Mouse (Mus musculus): ENCODE data around the gene Sgce. TPM values are rescaled to one million over a fixed set of nuclear protein-coding genes. Genes with fewer than 3 reads are reported as not detected.
"Not testable (repeated sequence)": the region's sequence is repeated elsewhere in the genome, so short reads cannot be mapped to it uniquely, and the experiment has no call there.

The Sgce gene
- 10 to 100 TPM; 33.0 to 37.0 (median 35.7) TPM for total RNA-seq (2022)

DNA sequence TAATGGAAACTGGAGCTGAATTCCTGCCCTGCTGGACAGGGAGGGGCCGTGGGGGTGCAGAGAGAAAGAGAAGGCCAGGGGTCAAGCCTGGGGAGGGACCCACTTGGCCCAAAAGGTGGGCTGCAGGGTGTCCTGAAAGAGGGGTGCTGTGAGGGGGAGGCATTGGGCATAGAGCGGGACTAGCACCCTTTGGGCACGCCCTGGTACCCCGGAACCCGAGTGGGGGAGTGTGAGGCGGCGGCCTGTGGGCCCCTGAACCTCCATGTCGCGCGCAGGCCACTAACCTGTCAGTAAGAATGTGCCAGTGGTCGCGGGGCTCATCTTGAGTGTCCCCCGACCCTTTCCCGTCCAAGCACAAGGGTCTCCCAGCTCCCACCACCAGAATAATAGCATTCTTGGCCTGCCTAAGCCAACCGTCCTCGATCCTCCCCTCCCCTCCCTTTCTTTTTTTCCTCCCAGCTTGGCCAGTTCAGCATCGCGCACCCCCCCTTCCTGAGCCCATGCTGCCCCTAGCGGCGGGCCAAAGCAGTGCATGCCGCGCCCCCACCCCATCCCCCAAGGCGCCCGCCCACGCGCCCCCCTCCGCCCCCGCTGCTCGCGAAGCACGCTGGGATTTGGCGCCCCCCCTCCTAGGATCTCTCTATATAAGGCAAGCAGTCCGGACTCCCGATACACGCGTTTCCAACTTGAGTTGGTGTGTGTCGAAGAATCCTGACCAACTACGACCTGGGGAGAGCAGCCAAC is at the start of gene Sgce, which contains the start of gene Peg10:
TSS of gene Sgce (minus strand) at position 512 of the 744 bp plus-strand sequence.
TSS of gene Peg10 (plus strand) at position 611 of the 744 bp plus-strand sequence.
- peak; percentile 36 to 51 for DNase-seq (ENCODE audit: low spot score in 2 of 2)

DNA sequence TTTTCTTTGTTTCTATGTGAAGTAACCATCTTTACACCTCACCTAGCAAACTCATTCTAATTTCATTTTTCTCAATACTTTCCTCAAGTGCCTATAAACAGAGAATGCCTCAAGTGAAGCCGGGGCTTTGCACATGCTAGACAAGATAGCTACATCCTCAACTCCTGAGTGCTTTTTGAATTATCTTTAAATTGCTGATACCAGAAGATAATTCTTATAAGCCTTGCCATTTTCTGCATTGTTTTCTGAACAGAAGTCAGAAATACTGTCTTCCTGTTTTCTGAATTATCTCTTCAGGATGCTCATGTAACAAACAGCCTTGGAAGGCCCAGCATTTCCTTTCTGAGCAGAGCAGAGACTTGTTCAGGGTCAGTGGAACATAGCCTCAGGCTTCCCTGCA is 49.3 kb upstream of the Sgce start:
- no peak for DNase-seq (ENCODE audit: low spot score in 2 of 2)

DNA sequence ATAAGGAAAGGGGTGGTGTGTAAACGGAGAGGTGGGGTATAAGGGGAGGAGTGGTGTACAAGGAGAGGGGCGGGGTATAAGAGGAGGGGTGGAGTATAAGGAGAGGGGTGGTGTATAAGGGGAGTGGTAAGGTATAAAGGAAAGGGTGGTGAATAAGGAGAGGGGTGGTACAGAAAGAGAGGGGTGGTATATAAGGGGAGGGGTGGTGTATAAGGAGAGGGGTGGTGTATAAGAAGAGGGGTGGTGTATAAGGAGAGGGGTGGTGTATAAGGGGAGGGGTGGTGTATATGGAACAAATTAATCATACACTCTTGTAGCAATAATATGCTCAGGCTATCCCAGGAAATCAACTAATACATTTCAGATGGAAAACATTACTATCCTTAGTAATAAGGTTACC is 15.2 kb upstream of the Sgce start:
- no peak for DNase-seq (ENCODE audit: low spot score in 2 of 2)

DNA sequence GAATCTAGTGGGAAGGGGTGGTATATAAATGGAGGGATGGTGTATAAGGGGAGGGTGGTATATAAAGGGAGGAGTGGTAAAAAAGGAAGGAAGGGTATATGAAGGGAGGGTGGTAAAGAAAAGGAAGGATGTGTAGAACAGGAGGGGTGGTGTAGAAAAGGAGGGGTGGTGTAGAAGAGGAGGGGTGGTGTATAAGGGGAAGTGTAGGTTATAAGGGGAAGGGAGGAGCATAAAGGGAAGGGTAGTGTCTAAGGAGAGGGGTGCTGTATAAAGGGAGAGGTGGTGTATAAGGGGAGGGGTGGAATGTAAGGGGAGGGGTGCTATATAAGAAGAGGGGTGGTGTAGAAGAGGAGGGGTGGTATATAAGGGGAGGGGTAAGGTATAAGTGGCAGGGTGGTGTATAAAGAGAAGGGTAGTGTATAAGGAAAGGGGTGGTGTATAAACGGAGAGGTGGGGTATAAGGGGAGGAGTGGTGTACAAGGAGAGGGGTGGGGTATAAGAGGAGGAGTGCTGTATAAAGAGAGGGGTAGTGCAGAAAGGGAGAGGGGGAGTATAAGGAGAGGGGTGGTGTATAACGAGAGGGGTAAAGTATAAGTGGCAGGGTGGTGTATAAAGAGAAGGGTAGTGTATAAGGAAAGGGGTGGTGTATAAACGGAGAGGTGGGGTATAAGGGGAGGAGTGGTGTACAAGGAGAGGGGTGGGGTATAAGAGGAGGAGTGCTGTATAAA is 14.6 kb upstream of the Sgce start:
- DNase-seq (ENCODE audit: low spot score in 2 of 2): not testable (repeated sequence)

DNA sequence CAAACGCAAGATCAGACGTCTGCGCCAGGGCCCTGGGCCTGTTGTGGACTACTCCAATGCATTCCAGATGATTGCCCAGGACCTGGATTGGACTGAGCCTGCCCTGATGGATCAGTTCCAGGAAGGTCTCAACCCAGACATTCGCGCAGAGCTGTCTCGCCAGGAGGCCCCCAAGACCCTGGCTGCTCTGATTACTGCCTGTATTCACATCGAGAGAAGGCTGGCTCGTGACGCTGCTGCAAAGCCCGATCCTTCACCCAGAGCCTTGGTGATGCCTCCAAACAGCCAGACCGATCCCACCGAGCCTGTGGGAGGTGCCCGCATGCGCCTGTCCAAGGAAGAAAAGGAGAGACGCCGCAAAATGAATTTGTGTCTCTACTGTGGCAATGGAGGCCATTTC is 7.9 kb upstream of the Sgce start:
- DNase-seq (ENCODE audit: low spot score in 2 of 2): no peak

DNA sequence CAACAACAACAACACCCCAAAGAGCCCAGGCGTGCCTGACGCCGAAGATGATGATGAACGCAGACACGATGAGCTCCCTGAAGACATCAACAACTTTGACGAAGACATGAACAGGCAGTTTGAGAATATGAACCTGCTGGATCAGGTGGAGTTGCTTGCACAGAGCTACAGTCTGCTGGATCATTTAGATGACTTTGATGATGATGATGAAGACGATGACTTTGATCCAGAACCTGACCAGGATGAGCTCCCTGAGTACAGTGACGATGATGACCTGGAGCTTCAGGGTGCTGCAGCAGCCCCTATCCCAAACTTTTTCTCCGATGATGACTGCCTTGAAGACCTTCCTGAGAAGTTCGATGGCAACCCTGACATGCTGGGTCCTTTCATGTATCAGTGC is 7.3 kb upstream of the Sgce start:
- DNase-seq (ENCODE audit: low spot score in 2 of 2): no peak

DNA sequence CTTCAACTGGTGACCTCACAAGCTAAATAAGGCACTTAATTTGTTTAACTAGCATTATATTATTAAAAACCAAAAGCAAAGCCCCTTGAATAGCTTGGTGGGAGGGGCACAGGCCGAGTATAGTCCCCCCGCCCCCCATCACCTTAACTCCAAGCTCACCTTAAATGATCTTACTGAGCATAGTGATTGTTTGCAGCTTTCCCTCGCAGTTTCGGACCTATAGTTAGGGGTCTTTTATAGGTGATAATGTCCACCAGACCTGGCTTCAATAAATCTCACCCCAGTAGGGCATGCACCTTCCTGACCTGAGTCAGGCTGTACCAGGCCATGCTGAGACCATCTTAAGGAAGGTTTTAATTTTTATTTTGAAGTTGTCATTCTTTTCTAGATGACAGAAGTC is 4.3 kb upstream of the Sgce start:
- no peak for DNase-seq (ENCODE audit: low spot score in 2 of 2)

DNA sequence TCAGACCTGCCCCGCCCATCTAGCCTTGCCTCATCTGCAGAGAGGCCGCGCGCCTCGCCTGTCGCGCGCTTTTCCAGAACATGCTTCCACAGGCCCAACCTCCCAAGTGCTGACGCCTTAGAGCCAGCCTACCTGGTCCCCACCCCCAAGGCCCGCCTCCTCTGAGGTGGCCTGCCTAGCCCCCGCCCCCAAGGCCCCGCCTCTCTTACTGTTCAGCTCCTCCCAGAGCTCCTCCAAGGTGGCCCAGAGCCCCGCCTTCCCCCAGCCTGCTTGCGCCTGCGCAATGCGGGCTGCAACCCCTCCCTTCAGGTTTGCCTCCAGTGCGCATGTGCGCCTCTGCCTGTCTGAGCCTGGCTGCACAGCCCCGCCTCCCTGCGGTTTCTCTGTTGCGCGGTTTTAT is 2.1 kb upstream of the Sgce start:
- DNase-seq (ENCODE audit: low spot score in 2 of 2): peak; percentile 64 to 95

DNA sequence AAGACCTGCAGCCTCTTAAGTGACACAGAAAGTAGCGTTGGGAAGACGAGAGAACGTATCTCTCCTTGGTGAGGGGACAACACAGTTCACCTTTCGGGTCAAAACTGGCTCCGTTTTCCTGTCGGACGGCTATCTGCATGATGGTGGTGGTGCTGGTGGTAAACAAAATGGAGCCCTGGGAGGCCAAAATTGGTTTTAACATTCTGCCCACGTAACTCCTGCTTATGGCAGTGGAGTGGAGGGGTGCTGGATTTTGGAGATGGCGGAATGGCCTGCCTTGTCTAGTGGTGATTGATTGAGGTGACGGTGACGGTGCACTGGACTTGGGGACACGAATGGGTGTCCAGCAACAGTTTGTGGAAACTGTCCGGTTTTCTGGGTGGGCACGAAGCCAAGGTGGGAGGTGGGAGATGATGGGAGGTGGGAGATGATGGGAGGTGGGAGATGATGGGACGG is 1.5 kb upstream of the Sgce start:
- DNase-seq (ENCODE audit: low spot score in 2 of 2): no peak

DNA sequence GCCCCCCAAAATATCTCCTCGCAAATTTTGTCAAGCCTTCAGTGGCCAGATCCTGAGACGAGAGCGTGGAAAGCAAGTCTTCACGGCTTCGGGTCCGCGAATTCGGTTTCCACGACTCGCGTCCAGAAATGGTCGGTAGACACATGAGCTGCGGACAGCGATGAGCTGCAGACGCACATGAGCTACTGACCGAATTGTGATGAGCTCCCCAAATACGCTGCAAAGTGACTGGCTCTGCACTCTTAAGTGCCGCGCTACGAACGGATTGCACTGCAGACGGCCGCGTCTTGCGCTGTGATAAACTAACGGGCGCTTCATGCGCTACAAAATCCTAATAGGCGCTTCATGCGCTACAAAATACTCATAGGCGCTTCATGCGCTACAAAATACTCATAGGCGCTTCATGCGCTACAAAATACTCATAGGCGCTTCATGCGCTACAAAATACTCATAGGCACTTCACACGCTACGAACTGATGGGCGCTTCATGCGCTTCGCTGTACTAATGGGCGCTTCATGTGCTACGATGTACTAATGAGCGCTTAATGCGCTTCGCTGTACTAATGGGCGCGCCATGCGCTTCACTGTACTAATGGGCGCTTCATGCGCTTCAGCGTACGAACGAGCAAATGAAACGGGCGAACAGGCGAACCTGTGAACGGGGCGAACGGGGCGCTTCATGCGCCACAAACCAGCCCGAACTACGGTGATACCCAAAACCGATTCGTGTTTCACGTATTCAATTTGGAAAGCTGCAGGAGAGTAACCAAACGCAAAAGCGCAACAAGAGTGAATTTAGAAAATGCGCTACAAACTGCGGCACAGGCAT is 884 bp upstream of the Sgce start:
- peak; percentile 42 to 45 for DNase-seq (ENCODE audit: low spot score in 2 of 2)

DNA sequence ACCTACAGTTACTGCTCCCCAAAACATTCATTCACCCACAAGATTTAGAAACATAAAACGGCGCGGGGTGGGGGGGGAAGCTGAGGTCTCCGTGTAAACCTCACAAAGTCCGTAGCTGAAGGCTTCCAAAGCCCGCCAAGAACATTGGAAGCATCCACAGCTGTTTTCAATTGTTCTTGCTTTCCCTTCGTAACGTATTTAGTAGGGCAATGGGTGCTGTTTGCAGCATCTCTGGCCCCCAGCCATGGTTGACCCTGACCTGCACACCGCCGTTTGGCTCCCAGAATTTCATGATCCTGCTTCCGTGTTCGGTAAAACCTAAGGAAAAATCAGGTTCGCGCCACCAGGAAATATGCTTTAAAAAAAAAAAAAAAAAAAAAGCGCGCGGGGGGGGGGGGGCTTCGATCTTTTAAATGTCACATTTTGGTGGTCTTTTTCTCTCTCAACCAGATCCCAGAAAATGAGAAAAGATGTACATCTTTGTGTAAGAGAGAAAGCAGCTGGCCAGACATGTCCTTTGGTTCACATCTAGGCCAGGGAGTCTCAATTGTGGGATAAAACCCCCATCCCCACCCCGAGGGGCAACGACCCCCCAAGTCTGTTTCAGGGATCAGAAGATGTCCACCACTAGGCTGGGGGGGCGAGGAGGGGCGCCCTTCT is 841 bp downstream of the Sgce start:
- no peak for DNase-seq (ENCODE audit: low spot score in 2 of 2)

DNA sequence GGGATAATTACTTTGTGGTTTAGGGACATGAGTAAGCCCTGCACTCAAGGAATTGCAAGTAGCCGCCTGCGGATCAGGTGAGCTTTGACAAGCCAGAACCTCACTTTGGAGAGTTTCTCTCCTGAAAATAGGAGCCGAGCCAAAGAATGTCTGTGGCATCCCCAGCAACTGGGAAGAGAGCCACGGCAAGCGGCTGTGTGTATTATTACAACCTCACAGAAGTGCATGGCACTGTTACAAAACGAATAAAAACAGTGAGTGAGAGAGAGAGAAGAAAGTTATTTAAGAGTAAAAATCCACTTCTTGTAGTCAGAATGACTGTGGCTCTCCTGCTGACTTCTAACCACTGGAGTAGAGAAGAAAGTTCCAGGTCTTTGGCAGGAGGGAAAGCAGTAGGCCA is 6.5 kb downstream of the Sgce start:
- DNase-seq (ENCODE audit: low spot score in 2 of 2): peak in 1 of 2 experiments; percentile 14

DNA sequence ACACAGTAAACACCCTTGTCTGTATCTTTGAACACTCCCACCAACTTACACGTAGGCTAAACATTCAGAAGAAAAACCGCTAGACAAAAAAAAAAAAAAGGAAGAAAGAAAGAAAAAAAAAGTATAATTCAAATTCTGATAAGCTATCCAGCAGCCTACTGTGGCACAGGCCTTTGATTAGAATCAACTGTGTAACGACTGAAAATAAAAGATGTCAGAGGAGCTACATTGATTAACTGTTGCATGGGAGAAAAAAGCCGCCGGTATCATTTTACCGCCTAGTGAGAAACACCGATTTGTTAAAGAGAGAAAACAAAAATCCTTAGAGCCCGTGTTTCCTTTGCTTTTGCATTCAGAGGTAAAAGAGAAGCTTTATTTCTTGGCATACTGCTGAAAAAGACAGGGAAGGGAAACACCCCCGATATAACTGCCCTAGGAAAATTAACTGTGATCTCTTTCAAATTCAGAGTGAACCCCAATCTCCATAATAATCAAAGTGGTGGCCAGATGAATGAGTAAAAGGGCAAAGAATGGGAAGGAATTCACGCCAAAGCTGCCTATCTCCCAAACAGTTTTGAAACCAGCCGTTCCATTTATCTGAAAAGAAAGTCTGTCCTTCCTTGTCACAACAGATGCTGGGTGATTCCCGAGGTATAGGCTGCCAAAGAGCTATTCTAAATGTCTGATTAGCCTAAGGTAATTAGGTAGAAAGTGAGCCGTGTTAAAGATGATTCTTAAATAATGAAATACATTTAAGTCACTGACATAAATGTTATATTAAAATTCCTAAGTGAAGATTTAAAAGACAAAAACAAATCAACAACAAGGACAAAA is 7.3 kb downstream of the Sgce start:
- DNase-seq (ENCODE audit: low spot score in 2 of 2): no peak

DNA sequence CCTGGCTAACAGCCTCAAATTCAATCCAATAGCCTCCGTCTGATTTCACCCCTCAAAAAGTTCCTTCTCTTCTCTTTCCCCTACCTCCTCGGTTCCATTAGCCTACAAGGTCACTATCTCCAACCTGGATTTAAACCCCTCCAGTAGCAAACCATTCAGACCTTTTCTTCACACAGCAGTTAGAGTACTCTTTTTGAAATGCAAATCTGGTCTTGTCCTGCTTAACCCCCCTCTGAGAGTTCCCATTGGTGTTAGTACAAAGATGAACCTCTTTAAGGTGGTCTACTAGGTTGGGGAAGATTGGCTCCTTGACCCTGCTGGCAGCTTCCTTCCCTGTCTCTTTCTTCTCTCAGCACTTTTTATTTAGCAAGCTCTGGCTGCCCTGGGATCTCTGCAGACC is 8.3 kb downstream of the Sgce start:
- no peak for DNase-seq (ENCODE audit: low spot score in 2 of 2)

DNA sequence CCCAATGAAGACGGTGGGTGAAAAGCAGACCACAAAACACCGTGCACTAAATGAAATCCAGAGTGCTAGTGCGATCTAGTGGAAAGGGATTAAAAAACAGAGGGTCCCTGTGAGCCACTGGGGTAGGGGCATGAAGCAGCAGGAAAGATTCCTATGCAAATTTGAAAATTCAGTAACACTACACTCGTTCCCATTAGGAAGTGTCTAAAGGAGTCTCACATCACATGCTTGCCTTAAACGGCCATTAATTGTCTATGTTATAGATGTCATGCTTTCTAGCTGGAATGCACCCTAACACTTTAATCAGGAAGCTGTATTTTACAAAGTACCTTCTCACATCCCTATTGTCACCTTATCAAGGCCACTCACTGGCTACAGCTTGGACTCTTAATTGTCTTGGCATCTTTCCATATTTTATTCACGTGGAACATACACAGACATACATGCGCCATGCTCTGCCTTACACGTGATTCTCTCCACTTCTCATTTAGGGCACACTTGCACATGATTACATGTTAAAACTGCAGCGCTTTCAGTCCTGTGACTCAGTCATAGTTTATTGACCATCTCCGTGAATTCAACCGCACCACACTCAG is 8.9 kb downstream of the Sgce start:
- no peak for DNase-seq (ENCODE audit: low spot score in 2 of 2)

DNA sequence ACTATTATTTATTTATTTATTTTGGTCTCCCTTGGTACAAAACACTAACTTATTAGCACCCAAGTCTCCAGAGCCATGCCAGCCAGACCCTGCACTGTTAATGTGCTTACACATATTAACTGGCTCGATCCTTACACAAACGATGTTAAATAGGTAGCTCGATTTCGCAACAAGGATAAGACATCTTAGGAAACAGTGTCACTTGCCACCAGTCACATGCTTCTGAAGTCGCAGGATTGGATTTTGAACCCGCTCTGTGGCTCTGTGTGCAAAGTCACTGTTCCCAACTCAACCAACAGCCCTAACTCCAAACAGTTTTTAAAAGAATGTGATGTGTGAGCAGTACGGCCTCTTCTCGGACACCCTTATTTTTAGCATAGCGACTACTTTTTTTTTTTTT is 10.6 kb downstream of the Sgce start:
- no peak for DNase-seq (ENCODE audit: low spot score in 2 of 2)

DNA sequence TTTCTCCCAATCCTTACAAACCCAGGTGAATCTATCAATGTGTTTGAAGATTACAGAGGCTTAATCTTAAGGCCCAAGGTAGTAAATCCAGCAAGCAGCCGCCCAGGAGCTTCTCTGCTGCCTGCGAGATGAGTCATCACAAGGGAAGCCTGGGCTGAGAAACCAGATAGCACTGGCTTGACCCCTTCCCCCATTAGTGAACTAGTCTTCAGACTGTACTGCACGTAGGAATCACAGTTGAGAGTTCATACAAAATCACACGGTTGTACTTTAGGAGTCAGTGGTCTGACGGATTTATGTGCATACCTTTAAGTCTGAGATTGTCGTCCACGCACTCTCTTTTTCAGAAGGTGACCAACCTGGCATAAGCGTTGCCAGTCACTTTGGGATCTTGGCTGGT is 13.8 kb downstream of the Sgce start:
- DNase-seq (ENCODE audit: low spot score in 2 of 2): no peak

DNA sequence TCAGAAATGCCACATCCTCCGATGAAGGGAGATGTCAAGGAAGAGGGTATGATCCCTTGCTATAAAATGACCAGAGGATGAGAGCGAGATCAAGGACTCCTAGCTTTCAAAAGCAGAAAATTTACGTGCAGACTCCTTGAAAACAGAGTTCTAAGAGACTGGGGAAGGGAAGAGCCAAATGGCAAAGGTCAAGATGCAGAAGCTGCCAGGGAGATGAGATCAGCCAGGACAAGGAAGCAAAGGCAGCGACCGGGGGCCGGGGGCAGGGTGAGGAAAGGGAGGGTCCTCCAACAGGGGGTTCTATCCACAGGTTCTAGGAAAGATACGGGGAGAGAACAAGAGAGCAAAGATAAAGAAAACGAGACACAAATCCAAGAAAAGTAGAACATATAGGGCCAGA is 15.3 kb downstream of the Sgce start:
- DNase-seq (ENCODE audit: low spot score in 2 of 2): no peak

DNA sequence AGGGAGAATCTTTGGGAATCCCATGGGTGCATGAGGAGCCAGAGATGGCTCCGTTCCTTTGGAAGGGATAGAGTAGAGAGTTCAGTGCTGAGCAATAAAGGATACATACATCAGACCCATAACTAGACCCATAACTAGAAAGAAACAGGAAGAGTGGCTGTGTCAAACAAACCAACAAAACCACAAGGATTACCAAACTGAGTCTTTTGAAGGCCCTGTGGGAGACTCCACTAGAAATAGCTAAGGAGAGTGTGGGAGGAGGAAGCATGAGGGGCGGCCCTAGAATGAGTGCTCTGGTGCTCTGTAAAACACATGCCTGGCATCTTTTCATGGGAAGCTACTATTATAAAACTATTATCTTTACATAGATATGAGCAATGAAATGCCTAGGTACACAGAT is 18.7 kb downstream of the Sgce start:
- DNase-seq (ENCODE audit: low spot score in 2 of 2): no peak

All from left cerebral cortex, adult 8-10 months (tissue).